Mouse (Mus musculus) embryonic fibroblast, embryonic 13.5 days (primary cell): Measurements from ENCODE around the gene Rbm17.

Source experiments
- CTCF ChIP-seq: IDR thresholded peaks from 2 replicates; pipeline ENCODE4 v1.5.1; 2011; ENCODE audit warnings: mild to moderate bottlenecking, control low read depth, low read length, moderate library complexity, borderline replicate concordance; ENCODE audit not compliant: insufficient read depth
- POLR2A ChIP-seq: IDR thresholded peaks from 2 replicates; pipeline ENCODE4 v1.6.1; 2011; ENCODE audit warnings: low read depth, mild to moderate bottlenecking, control low read depth, low read length, moderate library complexity

DNA sequence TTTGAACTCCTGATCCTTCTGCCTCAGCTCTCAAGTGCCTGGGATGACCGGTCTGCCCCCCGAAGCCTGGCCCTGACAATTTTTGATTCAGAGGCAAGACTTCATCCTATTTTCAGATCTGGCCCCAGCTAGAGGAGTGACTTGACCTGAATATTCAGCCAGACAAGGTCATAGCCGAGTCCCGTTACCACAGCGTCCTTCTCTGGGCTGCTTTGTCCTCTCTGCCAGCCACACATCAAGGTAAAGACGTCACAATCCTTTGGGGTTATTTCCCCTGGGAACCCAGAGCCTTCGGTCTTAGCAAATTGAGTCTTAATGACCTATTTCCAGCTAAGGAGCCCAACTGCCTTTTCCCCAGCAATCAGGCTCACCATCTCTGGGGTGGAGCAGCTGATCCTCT lies 35.5 kb downstream of the Rbm17 start:
- no peak for TF ChIP-seq CTCF
- no peak for TF ChIP-seq POLR2A
